Mouse (Mus musculus) myocyte (in vitro differentiated cells): ENCODE data around the gene 9430015G10Rik. TPM values are rescaled to one million over a fixed set of nuclear protein-coding genes. Genes with fewer than 3 reads are reported as not detected.

Experiments used
- H3K27me3 ChIP-seq: one replicate; pipeline ENCODE4 v1.6.1; 2011; ENCODE audit not compliant: control insufficient read depth, insufficient read depth, insufficient read length
- H3K36me3 ChIP-seq: one replicate; pipeline ENCODE4 v1.6.1; 2011; ENCODE audit not compliant: control insufficient read depth, insufficient read depth
- H3K4me2 ChIP-seq: one replicate; pipeline ENCODE4 v1.6.1; 2011; ENCODE audit warnings: low read depth, control low read depth
- H3K4me3 ChIP-seq: one replicate; pipeline ENCODE4 v1.5.1; 2011; ENCODE audit warnings: mild to moderate bottlenecking, control low read depth, moderate library complexity
- H3K79me2 ChIP-seq: one replicate; pipeline ENCODE4 v1.6.1; 2011; ENCODE audit not compliant: control insufficient read depth, insufficient read depth
- H3ac ChIP-seq: one replicate; pipeline ENCODE4 v1.6.1; 2011; ENCODE audit not compliant: control insufficient read depth, insufficient read length
- CEBPB ChIP-seq: IDR thresholded peaks from 2 replicates; pipeline ENCODE4 v1.6.1; 2011; ENCODE audit warnings: mild to moderate bottlenecking, moderate library complexity; ENCODE audit not compliant: poor library complexity, insufficient read depth, severe bottlenecking
- E2F4 ChIP-seq: IDR thresholded peaks from one replicate; pipeline ENCODE4 v1.6.1; 2011; ENCODE audit warnings: mild to moderate bottlenecking, control low read depth, moderate library complexity; ENCODE audit not compliant: insufficient read depth
- MAX ChIP-seq: IDR thresholded peaks from one replicate; pipeline ENCODE4 v1.6.1; 2011; ENCODE audit warnings: low read depth, mild to moderate bottlenecking, control low read depth
- MYOD1 ChIP-seq, 3 experiments: IDR thresholded peaks; one replicate each; pipeline ENCODE4 v1.6.1; 2011; ENCODE audit warnings: control low read depth in 2 of 3, low read depth in 2 of 3, mild to moderate bottlenecking in 2 of 3, moderate library complexity in 1 of 3; ENCODE audit not compliant: insufficient read length in 2 of 3, control insufficient read depth in 1 of 3
- MYOG ChIP-seq, 3 experiments: IDR thresholded peaks; one replicate each; pipeline ENCODE4 v1.6.1; 2011; ENCODE audit warnings: control low read depth in 2 of 3, low read depth in 2 of 3, mild to moderate bottlenecking in 2 of 3; ENCODE audit not compliant: insufficient read length in 2 of 3, control insufficient read depth in 1 of 3, insufficient read depth in 1 of 3
- POLR2A ChIP-seq: IDR thresholded peaks from one replicate; pipeline ENCODE4 v1.6.1; 2011; ENCODE audit warnings: low read depth, mild to moderate bottlenecking, control low read depth, moderate library complexity; ENCODE audit not compliant: insufficient read length
- POLR2AphosphoS2 ChIP-seq: IDR thresholded peaks from one replicate; pipeline ENCODE4 v1.6.1; 2011; ENCODE audit warnings: low read depth, control low read depth; ENCODE audit not compliant: insufficient read length
- REST ChIP-seq: IDR thresholded peaks from one replicate; pipeline ENCODE4 v1.6.1; 2011; ENCODE audit warnings: mild to moderate bottlenecking, control low read depth, moderate library complexity; ENCODE audit not compliant: insufficient read depth, insufficient read length
- SRF ChIP-seq: IDR thresholded peaks from one replicate; pipeline ENCODE4 v1.6.1; 2011; ENCODE audit warnings: low read depth; ENCODE audit not compliant: control insufficient read depth, insufficient read length
- TCF12 ChIP-seq: IDR thresholded peaks from one replicate; pipeline ENCODE4 v1.6.1; 2011; ENCODE audit warnings: mild to moderate bottlenecking, control low read depth; ENCODE audit not compliant: poor library complexity, insufficient read depth, severe bottlenecking
- TCF3 ChIP-seq: IDR thresholded peaks from one replicate; pipeline ENCODE4 v1.6.1; 2011; ENCODE audit warnings: low read depth, control low read depth; ENCODE audit not compliant: insufficient read length
- USF1 ChIP-seq: IDR thresholded peaks from one replicate; pipeline ENCODE4 v1.6.1; 2011; ENCODE audit warnings: low read depth, mild to moderate bottlenecking, control low read depth, moderate library complexity
- polyA plus RNA-seq: library from polyadenylated mRNA; unstranded; fragments of >200 nt; fragmentation: generic; extraction: Trizol; gene quantifications from one replicate; pipeline ENCODE4 v1.2.1, GENCODE M21; 2012; ENCODE audit warnings: missing spikeins

Gene 9430015G10Rik
- polyA plus RNA-seq, 1 experiment = 11.0 TPM

- no peak overlapping the region for H3K4me2 ChIP-seq
- H3K4me3 ChIP-seq = no peak overlapping the region
- H3K79me2 ChIP-seq = no peaks in the 10 kb centered on the region
- TF ChIP-seq POLR2AphosphoS2 (no peak), TCF12 (no peak), MYOD1 (IDR thresholded peaks at IDR 0.05; ENCODE audit: control insufficient read depth in 1 of 3, insufficient read length in 2 of 3, low read depth in 2 of 3) (no peak), MYOG (IDR thresholded peaks at IDR 0.05; ENCODE audit: control insufficient read depth in 1 of 3, insufficient read depth in 1 of 3, insufficient read length in 2 of 3, low read depth in 2 of 3) (no peak)
- H3K36me3 ChIP-seq = no peaks in the 10 kb centered on the region
- no peaks in the 10 kb centered on the region for H3K27me3 ChIP-seq
- no peak overlapping the region for H3ac ChIP-seq
These were observed 56.7 kb downstream of the 9430015G10Rik start for GRCm38 (mm10) chr4:156166477-156166876.

GRCm38 (mm10) chr4:156168611-156169010 is 58.8 kb downstream of the 9430015G10Rik start:
- Histone ChIP-seq H3ac (no peak overlapping the region), H3K36me3 (no peaks in the 10 kb centered on the region), H3K4me2 (no peak overlapping the region), H3K79me2 (no peaks in the 10 kb centered on the region), H3K27me3 (no peaks in the 10 kb centered on the region), H3K4me3 (no peak overlapping the region)
- no peak for TF ChIP-seq MYOD1 (IDR thresholded peaks at IDR 0.05; ENCODE audit: control insufficient read depth in 1 of 3, insufficient read length in 2 of 3, low read depth in 2 of 3)
- no peak for TF ChIP-seq MYOG (IDR thresholded peaks at IDR 0.05; ENCODE audit: control insufficient read depth in 1 of 3, insufficient read depth in 1 of 3, insufficient read length in 2 of 3, low read depth in 2 of 3)
- TF ChIP-seq SRF = no peak
- no peak for TF ChIP-seq CEBPB

- no peaks in the 10 kb centered on the region for H3K79me2 ChIP-seq
- H3K27me3 ChIP-seq = no peaks in the 10 kb centered on the region
- no peak overlapping the region for H3ac ChIP-seq
- H3K4me2 ChIP-seq = no peak overlapping the region
- H3K4me3 ChIP-seq = no peak overlapping the region
- TF ChIP-seq SRF = no peak
- TF ChIP-seq TCF3 = no peak
- TF ChIP-seq POLR2AphosphoS2 = no peak
- no peak for TF ChIP-seq POLR2A
- TF ChIP-seq MYOD1 (IDR thresholded peaks at IDR 0.05; ENCODE audit: control insufficient read depth in 1 of 3, insufficient read length in 2 of 3, low read depth in 2 of 3) = no peak
- TF ChIP-seq E2F4 = no peak
- TF ChIP-seq CEBPB = no peak
- TF ChIP-seq USF1 = no peak
- TF ChIP-seq TCF12 = no peak
- no peak for TF ChIP-seq MYOG (IDR thresholded peaks at IDR 0.05; ENCODE audit: control insufficient read depth in 1 of 3, insufficient read depth in 1 of 3, insufficient read length in 2 of 3, low read depth in 2 of 3)
- TF ChIP-seq REST = no peak
- no peak for TF ChIP-seq MAX
- H3K36me3 ChIP-seq = no peaks in the 10 kb centered on the region
These were observed 59.3 kb downstream of the 9430015G10Rik start for GRCm38 (mm10) chr4:156169129-156169528.

- no peaks in the 10 kb centered on the region for H3K36me3 ChIP-seq
These were observed 62.0 kb downstream of the 9430015G10Rik start for GRCm38 (mm10) chr4:156171828-156172227.

More at GRCm38 (mm10) chr4:156171828-156172227, 62.0 kb downstream of the 9430015G10Rik start:
- Histone ChIP-seq H3ac (no peak overlapping the region), H3K27me3 (no peaks in the 10 kb centered on the region), H3K4me3 (no peak overlapping the region), H3K79me2 (no peaks in the 10 kb centered on the region), H3K4me2 (no peak overlapping the region)
- TF ChIP-seq POLR2A (no peak), USF1 (no peak), REST (no peak), MYOG (IDR thresholded peaks at IDR 0.05; ENCODE audit: control insufficient read depth in 1 of 3, insufficient read depth in 1 of 3, insufficient read length in 2 of 3, low read depth in 2 of 3) (no peak), MYOD1 (IDR thresholded peaks at IDR 0.05; ENCODE audit: control insufficient read depth in 1 of 3, insufficient read length in 2 of 3, low read depth in 2 of 3) (no peak), E2F4 (no peak), CEBPB (no peak), MAX (no peak), TCF3 (no peak), SRF (no peak), POLR2AphosphoS2 (no peak), TCF12 (no peak)

Other genes with a start within 250 kb of the 9430015G10Rik start
- gene Tas1r3, start 246.6 kb upstream of the 9430015G10Rik start, polyA plus RNA-seq = 0.17 TPM
- gene Cptp, start 240.5 kb upstream of the 9430015G10Rik start, polyA plus RNA-seq = 10.5 TPM
- 72.1 TPM for gene Ints11, start 240.4 kb upstream of the 9430015G10Rik start, polyA plus RNA-seq
- gene Pusl1, start 218.2 kb upstream of the 9430015G10Rik start, polyA plus RNA-seq = 19.1 TPM
- gene Acap3, start 218.2 kb upstream of the 9430015G10Rik start, polyA plus RNA-seq = 22.3 TPM
- gene Ube2j2, start 166.2 kb upstream of the 9430015G10Rik start, polyA plus RNA-seq = 70.6 TPM
- gene C1qtnf12, start 147.7 kb upstream of the 9430015G10Rik start, polyA plus RNA-seq = 2.1 TPM
- 5.4 TPM for gene B3galt6, start 117.3 kb upstream of the 9430015G10Rik start, polyA plus RNA-seq
- gene Sdf4, start 117.1 kb upstream of the 9430015G10Rik start, polyA plus RNA-seq = 137 TPM
- gene Tnfrsf4, start 96.1 kb upstream of the 9430015G10Rik start, polyA plus RNA-seq = 0.64 TPM
- gene Tnfrsf18, start 83.8 kb upstream of the 9430015G10Rik start, polyA plus RNA-seq = 0.40 TPM
- not detected for gene Ttll10, start 50.6 kb upstream of the 9430015G10Rik start, polyA plus RNA-seq
- gene Rnf223, start 20.5 kb downstream of the 9430015G10Rik start, polyA plus RNA-seq = 0.26 TPM
- gene Agrn, start 87.5 kb downstream of the 9430015G10Rik start, polyA plus RNA-seq = 22.7 TPM
- gene Isg15, start 90.8 kb downstream of the 9430015G10Rik start, polyA plus RNA-seq = 12.4 TPM
- 0.48 TPM for gene AW011738, start 93.3 kb downstream of the 9430015G10Rik start, polyA plus RNA-seq
- gene Perm1, start 105.9 kb downstream of the 9430015G10Rik start, polyA plus RNA-seq = 0.11 TPM
- gene Plekhn1, start 124.9 kb downstream of the 9430015G10Rik start, polyA plus RNA-seq = 10.6 TPM
- 61.3 TPM for gene Noc2l, start 126.0 kb downstream of the 9430015G10Rik start, polyA plus RNA-seq
- 0.02 TPM for gene Samd11, start 145.7 kb downstream of the 9430015G10Rik start, polyA plus RNA-seq
- gene Vmn2r-ps159, start 221.1 kb downstream of the 9430015G10Rik start, polyA plus RNA-seq = not detected